Mouse (Mus musculus) cortical plate, adult 2 months (tissue): ENCODE measurements at regions not wholly inside any gene's neighbourhood (a gene's known extent, or its start where the extent isn't known, plus 50 kb on each side); places are given as distances from the start of the nearest gene placed in this dataset.

Source experiments
- CTCF ChIP-seq: fragments of 200-500 bp; IDR thresholded peaks from 2 replicates; pipeline ENCODE4 v1.5.1; 2011; ENCODE audit warnings: mild to moderate bottlenecking, control low read depth, low read length; ENCODE audit not compliant: insufficient read depth; ENCODE audit errors: extremely low read depth
- POLR2A ChIP-seq: fragments of 200-500 bp; IDR thresholded peaks from 2 replicates; pipeline ENCODE4 v1.6.1; 2011; ENCODE audit warnings: mild to moderate bottlenecking, low read length, control low read depth; ENCODE audit not compliant: insufficient read depth; ENCODE audit errors: extremely low read depth

DNA sequence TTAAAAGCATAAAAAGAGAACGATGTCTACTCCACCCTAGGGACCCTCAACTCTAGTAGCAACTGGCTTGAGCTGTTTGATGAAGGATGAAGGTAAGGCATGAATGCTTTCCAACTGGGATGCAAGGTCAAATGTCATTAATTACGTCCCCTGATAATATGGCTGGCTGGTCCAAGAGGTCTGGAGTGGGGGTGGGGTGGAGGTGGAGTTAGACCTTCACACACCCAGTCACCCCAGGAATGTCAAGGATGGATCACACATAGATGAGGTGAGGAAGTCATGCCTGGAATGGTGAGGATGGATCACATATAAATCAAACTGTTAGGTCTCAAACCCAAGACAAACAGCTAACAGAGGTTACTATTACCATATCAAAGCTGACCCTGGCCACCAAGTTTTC, 177.2 kb upstream of the Jmjd1c start:
- TF ChIP-seq CTCF: no peak
- no peak for TF ChIP-seq POLR2A
